Mouse (Mus musculus) adrenal gland, postnatal 25 days (tissue): ENCODE measurements around the gene Cbx2. TPM values are rescaled to one million over a fixed set of nuclear protein-coding genes. Genes with fewer than 3 reads are reported as not detected.
A peak's percentile ranks its signal among the peaks of the same experiment; 100 is the strongest.

Experiments
- DNase-seq: peaks from one replicate; pipeline ENCODE4 v3.0.0; 2021; ENCODE audit warnings: mixed read lengths
- total RNA-seq: library from RNA; stranded (reverse); gene quantifications from 2 replicates; pipeline ENCODE4 v1.2.3, GENCODE M21; 2021

Gene Cbx2
- total RNA-seq, 1 experiment from 2014 or later, result 8.9 TPM

GRCm38 (mm10) chr11:119017506-119017905, 5.3 kb upstream of the Cbx2 start:
- DNase-seq, result no peak

GRCm38 (mm10) chr11:119021180-119021579, 1.6 kb upstream of the Cbx2 start:
- no peak for DNase-seq

GRCm38 (mm10) chr11:119022068-119022894, 481 bp upstream of the Cbx2 start:
- no peak for DNase-seq

GRCm38 (mm10) chr11:119023616-119023980, 836 bp downstream of the Cbx2 start:
- DNase-seq, result no peak

GRCm38 (mm10) chr11:119024260-119024659, 1.5 kb downstream of the Cbx2 start:
- no peak for DNase-seq

- no peak for DNase-seq
Measured at GRCm38 (mm10) chr11:119026203-119026602, 3.4 kb downstream of the Cbx2 start.

GRCm38 (mm10) chr11:119033874-119034558, 11.3 kb downstream of the Cbx2 start:
- DNase-seq, result peak; percentile 85

- no peak for DNase-seq
Measured at GRCm38 (mm10) chr11:119034635-119035034, 11.9 kb downstream of the Cbx2 start.

GRCm38 (mm10) chr11:119035094-119035685, 12.4 kb downstream of the Cbx2 start:
- no peak for DNase-seq

- no peak for DNase-seq
Measured at GRCm38 (mm10) chr11:119035686-119036165, 13.0 kb downstream of the Cbx2 start.

- DNase-seq, result no peak
Measured at GRCm38 (mm10) chr11:119036447-119036846, 13.7 kb downstream of the Cbx2 start.

GRCm38 (mm10) chr11:119036934-119037779, 14.4 kb downstream of the Cbx2 start:
- no peak for DNase-seq

GRCm38 (mm10) chr11:119037780-119038401, 15.1 kb downstream of the Cbx2 start:
- DNase-seq, result no peak

- DNase-seq, result no peak
Measured at GRCm38 (mm10) chr11:119038744-119039484, 16.2 kb downstream of the Cbx2 start.

- no peak for DNase-seq
Measured at GRCm38 (mm10) chr11:119039732-119040512, 17.2 kb downstream of the Cbx2 start.

- DNase-seq, result peak; percentile 99
Measured at GRCm38 (mm10) chr11:119040600-119041324, 18.0 kb downstream of the Cbx2 start, which contains the start of gene Cbx8. TSS of gene Cbx8 (minus strand) at chr11:119040969.

- no peak for DNase-seq
Measured at GRCm38 (mm10) chr11:119041325-119041716, 18.6 kb downstream of the Cbx2 start.

- no peak for DNase-seq
Measured at GRCm38 (mm10) chr11:119041750-119042465, 19.1 kb downstream of the Cbx2 start.
